Mouse (Mus musculus): ENCODE results near the gene Cyb5d1. TPM values are rescaled to one million over a fixed set of nuclear protein-coding genes. Genes with fewer than 3 reads are reported as not detected.

Cyb5d1 gene
- polyA plus RNA-seq, 1 experiment from 2014 or later: 33.3 TPM

DNA sequence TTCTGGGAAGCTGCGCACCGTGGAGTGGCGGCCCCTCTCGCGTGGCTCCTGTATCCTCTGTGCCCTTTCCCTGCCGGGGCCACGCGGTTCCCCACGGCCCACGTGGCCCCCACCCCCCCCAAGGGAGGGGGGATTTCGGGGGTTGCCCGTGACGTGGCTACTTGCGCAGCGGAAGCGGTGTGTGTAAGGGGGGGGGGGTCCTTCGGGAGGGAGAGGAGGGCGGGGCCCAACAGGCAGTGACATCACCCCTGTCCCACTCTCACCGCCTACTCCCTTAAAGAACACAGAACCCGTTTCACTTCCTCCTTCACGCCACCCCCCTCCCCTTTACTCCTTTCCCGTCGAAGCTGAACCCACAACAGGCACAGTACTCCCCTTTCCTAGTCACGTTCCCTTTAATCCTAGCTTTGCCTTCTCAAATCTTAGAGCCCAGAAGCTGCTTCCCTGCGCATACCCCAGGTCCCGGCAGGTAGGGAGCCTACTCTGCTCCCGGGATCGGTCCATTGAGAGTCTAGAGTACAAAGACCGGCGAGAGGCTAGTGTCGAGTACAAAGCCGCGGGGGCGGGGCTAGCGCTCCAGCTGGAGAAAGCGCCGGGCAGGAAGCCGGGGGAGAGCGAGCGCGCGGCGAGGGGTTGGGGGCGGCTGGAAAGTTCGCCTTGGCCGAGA is 14.1 kb upstream of the Cyb5d1 start:
- Histone ChIP-seq H3K9me3 (replicated peaks; ENCODE audit: control insufficient read depth, low read length) (no peaks in the 10 kb centered on the region), H3K27ac (replicated peaks; ENCODE audit: low read depth, low read length) (peak overlapping the region; percentile 84), H3K36me3 (replicated peaks; ENCODE audit: control insufficient read depth, insufficient read depth, low read depth, low read length) (peaks cover 26% of the 10 kb centered on the region), H3K27me3 (ENCODE audit: control insufficient read depth, insufficient read depth, low read length) (no peaks in the 10 kb centered on the region), H3K4me3 (ENCODE audit: low read depth, low read length) (peak overlapping the region; percentile 69), H3K4me1 (ENCODE audit: control insufficient read depth, insufficient read depth, low read length) (peaks cover 18% of the 10 kb centered on the region), H3K4me2 (ENCODE audit: low read depth, low read length) (peak overlapping the region; percentile 93), H3K9ac (replicated peaks; ENCODE audit: low read length) (peak overlapping the region; percentile 81)
- ATAC-seq (replicated peaks; ENCODE audit: insufficient number of reproducible peaks, low FRiP score, low TSS enrichment, low read depth) (0 out of 2 replicates have a peak, but pooled peaks have one; percentile 19), DNase-seq (ENCODE audit: low spot score) (peak; percentile 89)
- under 1% methylated on average over 42 of the region's 46 CpGs for WGBS

DNA sequence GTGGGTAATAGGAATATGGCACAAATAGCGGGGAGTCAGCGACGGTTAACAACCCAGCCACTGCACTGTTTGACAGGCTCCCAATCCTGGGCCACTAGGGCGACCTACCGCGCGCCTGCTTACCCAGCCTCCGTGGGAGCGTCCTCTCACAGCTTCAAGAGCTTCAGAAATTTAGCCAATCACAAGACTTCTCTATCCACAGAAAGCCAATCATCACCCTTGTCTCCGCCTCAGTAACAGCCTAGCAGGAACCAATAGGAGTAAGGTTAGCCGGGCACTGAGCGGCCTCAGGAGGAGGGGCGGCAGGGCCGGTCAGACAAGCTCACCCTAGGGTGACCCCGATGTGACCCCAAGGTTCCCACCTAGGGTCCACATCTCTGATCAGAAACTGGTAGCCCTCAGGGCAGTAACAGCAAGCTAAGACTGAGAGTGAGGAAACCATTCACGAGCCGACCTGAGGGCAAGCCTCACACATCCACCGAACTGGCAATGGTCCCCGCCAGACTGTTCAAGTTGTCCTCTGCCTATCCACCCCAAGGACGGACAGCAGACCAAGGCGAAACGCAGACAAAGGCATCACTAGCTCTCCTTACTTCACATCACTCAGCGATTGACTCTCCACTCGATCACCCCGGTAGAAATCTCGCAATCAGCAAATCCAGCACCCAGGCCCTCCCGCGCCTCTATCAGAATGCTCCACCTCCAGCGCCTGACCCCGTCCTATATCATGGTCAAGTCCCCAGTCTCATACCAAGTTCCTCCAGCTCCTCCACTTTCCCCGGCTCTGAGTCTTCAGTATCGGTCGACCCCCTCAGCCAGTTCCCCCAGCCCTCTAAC is 13.3 kb upstream of the Cyb5d1 start:
- peaks cover 18% of the 10 kb centered on the region for H3K4me1 ChIP-seq (ENCODE audit: control insufficient read depth, insufficient read depth, low read length)
- ATAC-seq (replicated peaks; ENCODE audit: insufficient number of reproducible peaks, low FRiP score, low TSS enrichment, low read depth): peak; percentile 61
- H3K4me2 ChIP-seq (ENCODE audit: low read depth, low read length): peak overlapping the region; percentile 93
- peak; percentile 88 for DNase-seq (ENCODE audit: low spot score)
- no peaks in the 10 kb centered on the region for H3K9me3 ChIP-seq (replicated peaks; ENCODE audit: control insufficient read depth, low read length)
- peak overlapping the region; percentile 81 for H3K9ac ChIP-seq (replicated peaks; ENCODE audit: low read length)
- H3K27ac ChIP-seq (replicated peaks; ENCODE audit: low read depth, low read length): peak overlapping the region; percentile 84
- 0% methylated on average over 33 of the region's 33 CpGs for WGBS
- peaks cover 32% of the 10 kb centered on the region for H3K36me3 ChIP-seq (replicated peaks; ENCODE audit: control insufficient read depth, insufficient read depth, low read depth, low read length)
- no peaks in the 10 kb centered on the region for H3K27me3 ChIP-seq (ENCODE audit: control insufficient read depth, insufficient read depth, low read length)
- H3K4me3 ChIP-seq (ENCODE audit: low read depth, low read length): peak overlapping the region; percentile 69

GRCm38 (mm10) chr11:69407724-69408004 is 12.2 kb upstream of the Cyb5d1 start:
- H3K27me3 ChIP-seq (ENCODE audit: control insufficient read depth, insufficient read depth, low read length): no peaks in the 10 kb centered on the region
- peaks cover 38% of the 10 kb centered on the region for H3K36me3 ChIP-seq (replicated peaks; ENCODE audit: control insufficient read depth, insufficient read depth, low read depth, low read length)
- no peak overlapping the region for H3K9ac ChIP-seq (replicated peaks; ENCODE audit: low read length)
- H3K4me3 ChIP-seq (ENCODE audit: low read depth, low read length): no peak overlapping the region
- H3K4me1 ChIP-seq (ENCODE audit: control insufficient read depth, insufficient read depth, low read length): peaks cover 13% of the 10 kb centered on the region
- ATAC-seq (replicated peaks; ENCODE audit: insufficient number of reproducible peaks, low FRiP score, low TSS enrichment, low read depth) (no peak), DNase-seq (ENCODE audit: low spot score) (no peak)
- no peaks in the 10 kb centered on the region for H3K9me3 ChIP-seq (replicated peaks; ENCODE audit: control insufficient read depth, low read length)
- no peak overlapping the region for H3K4me2 ChIP-seq (ENCODE audit: low read depth, low read length)
- H3K27ac ChIP-seq (replicated peaks; ENCODE audit: low read depth, low read length): no peak overlapping the region
- 89% methylated on average over 4 of the region's 4 CpGs for WGBS

GRCm38 (mm10) chr11:69406867-69407723 is 11.7 kb upstream of the Cyb5d1 start:
- H3K4me1 ChIP-seq (ENCODE audit: control insufficient read depth, insufficient read depth, low read length): peaks cover 9% of the 10 kb centered on the region
- DNase-seq (ENCODE audit: low spot score): no peak
- no peak overlapping the region for H3K4me2 ChIP-seq (ENCODE audit: low read depth, low read length)
- no peak overlapping the region for H3K27ac ChIP-seq (replicated peaks; ENCODE audit: low read depth, low read length)
- no peak overlapping the region for H3K4me3 ChIP-seq (ENCODE audit: low read depth, low read length)
- H3K9ac ChIP-seq (replicated peaks; ENCODE audit: low read length): no peak overlapping the region
- WGBS: 91% methylated on average over 16 of the region's 16 CpGs
- H3K27me3 ChIP-seq (ENCODE audit: control insufficient read depth, insufficient read depth, low read length): no peaks in the 10 kb centered on the region
- H3K36me3 ChIP-seq (replicated peaks; ENCODE audit: control insufficient read depth, insufficient read depth, low read depth, low read length): peaks cover 38% of the 10 kb centered on the region
- no peaks in the 10 kb centered on the region for H3K9me3 ChIP-seq (replicated peaks; ENCODE audit: control insufficient read depth, low read length)
- ATAC-seq (replicated peaks; ENCODE audit: insufficient number of reproducible peaks, low FRiP score, low TSS enrichment, low read depth): no peak

DNA sequence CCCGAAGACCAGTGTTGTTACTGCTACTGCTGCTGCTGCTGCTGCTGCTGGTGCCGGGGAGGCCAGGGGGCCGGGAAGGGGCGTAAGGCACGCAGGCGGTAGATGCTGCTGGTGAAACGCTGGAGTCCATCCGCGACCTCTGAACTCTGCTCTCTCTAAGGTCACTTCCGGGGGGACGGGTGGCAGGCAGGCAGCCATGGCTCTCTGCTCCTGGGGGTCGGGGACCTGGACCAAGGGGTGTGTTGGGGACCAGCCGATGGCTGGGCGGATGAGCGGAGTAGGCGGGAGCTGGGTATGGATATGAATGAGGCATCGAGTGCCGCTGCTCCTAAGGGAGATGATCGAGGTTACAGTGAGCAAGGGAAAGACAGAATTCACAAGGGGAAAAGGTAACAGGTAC is 10.9 kb upstream of the Cyb5d1 start:
- Histone ChIP-seq H3K4me3 (ENCODE audit: low read depth, low read length) (no peak overlapping the region), H3K27ac (replicated peaks; ENCODE audit: low read depth, low read length) (no peak overlapping the region), H3K9ac (replicated peaks; ENCODE audit: low read length) (no peak overlapping the region), H3K4me2 (ENCODE audit: low read depth, low read length) (no peak overlapping the region), H3K36me3 (replicated peaks; ENCODE audit: control insufficient read depth, insufficient read depth, low read depth, low read length) (peaks cover 43% of the 10 kb centered on the region), H3K27me3 (ENCODE audit: control insufficient read depth, insufficient read depth, low read length) (no peaks in the 10 kb centered on the region), H3K9me3 (replicated peaks; ENCODE audit: control insufficient read depth, low read length) (no peaks in the 10 kb centered on the region), H3K4me1 (ENCODE audit: control insufficient read depth, insufficient read depth, low read length) (peaks cover 3% of the 10 kb centered on the region; the same call in 1 of the 2 replicates)
- 86% methylated on average over 19 of the region's 19 CpGs for WGBS
- ATAC-seq (replicated peaks; ENCODE audit: insufficient number of reproducible peaks, low FRiP score, low TSS enrichment, low read depth): no peak
- no peak for DNase-seq (ENCODE audit: low spot score)

GRCm38 (mm10) chr11:69405397-69406200 is 10.2 kb upstream of the Cyb5d1 start:
- H3K9me3 ChIP-seq (replicated peaks; ENCODE audit: control insufficient read depth, low read length): no peaks in the 10 kb centered on the region
- H3K9ac ChIP-seq (replicated peaks; ENCODE audit: low read length): no peak overlapping the region; the same call in 1 of the 2 replicates
- WGBS: 91% methylated on average over 24 of the region's 24 CpGs
- peaks cover 43% of the 10 kb centered on the region for H3K36me3 ChIP-seq (replicated peaks; ENCODE audit: control insufficient read depth, insufficient read depth, low read depth, low read length)
- H3K4me3 ChIP-seq (ENCODE audit: low read depth, low read length): no peak overlapping the region; the same call in 1 of the 2 replicates
- no peaks in the 10 kb centered on the region for H3K27me3 ChIP-seq (ENCODE audit: control insufficient read depth, insufficient read depth, low read length)
- ATAC-seq (replicated peaks; ENCODE audit: insufficient number of reproducible peaks, low FRiP score, low TSS enrichment, low read depth): no peak
- no peak overlapping the region for H3K4me2 ChIP-seq (ENCODE audit: low read depth, low read length)
- peaks cover 3% of the 10 kb centered on the region; the same call in 1 of the 2 replicates for H3K4me1 ChIP-seq (ENCODE audit: control insufficient read depth, insufficient read depth, low read length)
- DNase-seq (ENCODE audit: low spot score): no peak
- no peak overlapping the region for H3K27ac ChIP-seq (replicated peaks; ENCODE audit: low read depth, low read length)

DNA sequence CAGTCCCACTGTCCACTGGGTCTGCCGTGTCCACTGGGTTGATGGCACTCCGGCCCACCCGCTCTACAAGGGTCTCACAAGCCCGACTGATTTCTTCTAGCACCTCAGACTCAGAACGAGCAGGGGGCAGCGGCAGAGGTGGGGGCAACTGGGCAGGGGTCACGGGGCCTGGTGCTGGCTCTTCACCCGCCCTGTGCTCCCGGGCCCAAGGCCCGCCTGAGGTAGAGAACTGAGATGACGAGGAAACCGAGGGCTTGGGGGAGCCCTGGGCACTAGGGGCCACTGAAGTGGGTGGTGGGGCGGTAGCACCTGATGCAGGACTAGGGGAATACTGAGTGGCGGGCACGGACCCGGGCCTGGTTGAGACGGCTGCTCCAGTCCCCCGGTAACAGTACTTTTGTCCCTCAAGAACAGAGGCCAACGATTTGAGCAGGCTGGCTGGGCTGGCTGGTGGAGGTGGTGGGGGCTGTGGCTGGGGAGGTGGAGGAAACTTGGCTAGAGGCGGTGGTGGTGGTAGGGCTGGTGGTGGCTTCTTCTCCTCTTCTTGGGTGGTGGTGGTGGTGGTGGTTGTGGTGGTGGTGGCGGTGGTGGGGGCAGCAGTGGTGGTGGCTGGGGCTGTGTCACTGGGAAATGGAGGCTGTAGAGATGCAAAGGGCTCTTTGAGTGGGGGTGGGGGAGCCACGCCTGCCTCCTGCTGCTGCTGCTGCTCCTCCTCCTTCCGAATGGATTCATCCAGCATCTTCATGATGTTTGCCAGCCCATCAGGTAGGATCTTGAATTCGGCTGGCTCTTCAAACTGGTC is 9.4 kb upstream of the Cyb5d1 start:
- no peak for ATAC-seq (replicated peaks; ENCODE audit: insufficient number of reproducible peaks, low FRiP score, low TSS enrichment, low read depth)
- WGBS: 95% methylated on average over 22 of the region's 24 CpGs
- Histone ChIP-seq H3K27ac (replicated peaks; ENCODE audit: low read depth, low read length) (no peak overlapping the region), H3K9me3 (replicated peaks; ENCODE audit: control insufficient read depth, low read length) (no peaks in the 10 kb centered on the region), H3K36me3 (replicated peaks; ENCODE audit: control insufficient read depth, insufficient read depth, low read depth, low read length) (peaks cover 43% of the 10 kb centered on the region), H3K4me1 (ENCODE audit: control insufficient read depth, insufficient read depth, low read length) (peaks cover 3% of the 10 kb centered on the region; the same call in 1 of the 2 replicates), H3K4me2 (ENCODE audit: low read depth, low read length) (no peak overlapping the region), H3K9ac (replicated peaks; ENCODE audit: low read length) (no peak overlapping the region), H3K4me3 (ENCODE audit: low read depth, low read length) (no peak overlapping the region), H3K27me3 (ENCODE audit: control insufficient read depth, insufficient read depth, low read length) (no peaks in the 10 kb centered on the region)
- DNase-seq (ENCODE audit: low spot score): no peak
